Mouse (Mus musculus) retina, embryonic 14.5 days (tissue): ENCODE measurements around the gene Gstm1.

Experiments
- DNase-seq: peaks from one replicate; pipeline ENCODE4 v3.0.0-alpha.2; 2015; ENCODE audit warnings: low spot score

The Gstm1 gene

DNA sequence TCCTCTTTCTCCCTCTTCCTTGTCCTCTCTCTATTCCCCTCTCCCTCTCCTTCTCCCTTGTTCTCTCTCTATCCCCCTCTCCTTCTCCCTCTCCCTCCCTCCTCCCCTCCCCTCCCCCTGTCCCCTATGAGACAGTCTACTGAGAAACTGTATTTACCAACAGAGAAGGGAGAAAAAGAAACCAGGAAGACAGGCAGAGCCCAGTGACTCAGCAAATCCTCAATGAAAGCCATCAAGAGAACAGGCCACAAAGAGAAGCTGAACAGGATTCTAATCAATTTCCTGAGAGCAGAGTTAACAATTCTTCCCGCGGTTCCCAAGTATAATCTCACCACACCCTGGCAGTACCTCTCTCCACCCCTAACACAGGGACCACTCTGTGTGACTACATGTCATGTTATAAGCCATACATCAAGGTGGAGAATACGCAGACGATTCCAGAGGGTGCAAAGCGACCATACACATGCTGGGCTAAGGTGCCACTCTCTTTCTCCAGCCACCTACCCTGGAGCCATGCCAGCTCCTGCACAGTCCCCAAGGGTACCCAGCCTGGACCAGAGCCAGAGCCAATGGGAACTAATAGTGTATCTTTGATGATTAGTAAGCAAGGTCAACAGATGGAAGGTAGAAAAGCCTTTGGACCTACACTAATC is 53.0 kb downstream of the Gstm1 start:
- no peak for DNase-seq

DNA sequence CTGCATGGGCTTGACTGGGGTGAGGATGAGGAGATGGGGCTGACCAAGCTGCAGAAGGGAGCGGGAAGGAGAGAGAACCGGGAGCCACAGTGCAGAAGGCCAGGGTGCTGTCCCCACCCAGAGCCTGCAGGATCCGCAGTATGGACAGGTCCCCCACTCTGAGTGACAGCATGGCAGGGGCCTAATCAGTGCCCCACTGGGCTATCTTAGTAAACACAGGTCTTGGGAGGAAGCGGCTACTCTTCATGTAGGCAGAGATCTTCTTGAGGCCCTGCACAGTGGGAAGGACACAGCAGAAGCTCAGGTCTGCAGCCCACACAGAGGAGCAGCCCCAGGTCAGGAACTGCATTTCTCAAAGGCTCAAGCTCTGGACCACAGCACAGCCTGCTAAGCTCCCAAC is 53.7 kb downstream of the Gstm1 start:
- DNase-seq: no peak
